Mouse (Mus musculus) urinary bladder, adult 2 months (tissue): ENCODE results near the gene Tor1aip1. TPM values are rescaled to one million over a fixed set of nuclear protein-coding genes. Genes with fewer than 3 reads are reported as not detected.
A peak's percentile ranks its signal among the peaks of the same experiment; 100 is the strongest.

ENCODE experiments used
- DNase-seq: peaks from one replicate; pipeline ENCODE4 v3.0.0; 2022; ENCODE audit warnings: low spot score
- polyA plus RNA-seq: library from polyadenylated mRNA; depleted of rRNA; stranded (reverse); fragments of >200 nt; gene quantifications from 2 replicates; pipeline ENCODE4 v1.2.3, GENCODE M21; 2012

The Tor1aip1 gene
- polyA plus RNA-seq, 1 experiment, result 24.7 TPM

DNA sequence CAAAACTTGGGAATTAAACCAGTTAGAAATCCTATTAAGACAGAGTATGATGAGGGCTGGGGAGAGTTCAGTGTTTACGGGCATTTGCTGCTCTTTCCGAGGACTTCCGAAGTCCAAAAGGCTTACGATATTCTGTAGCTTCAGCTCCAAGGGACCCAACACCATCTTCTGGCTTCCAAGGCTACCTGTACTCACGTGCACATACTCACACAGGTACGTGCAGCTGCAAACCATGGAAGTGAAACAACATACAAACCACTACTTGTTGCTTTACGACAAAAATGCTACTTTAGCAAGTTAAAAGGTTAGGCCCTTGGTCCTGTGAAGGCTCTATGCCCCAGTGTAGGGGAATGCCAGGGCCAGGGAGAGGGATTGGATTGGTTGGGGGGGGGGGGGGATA is 2.4 kb downstream of the Tor1aip1 start:
- no peak for DNase-seq

DNA sequence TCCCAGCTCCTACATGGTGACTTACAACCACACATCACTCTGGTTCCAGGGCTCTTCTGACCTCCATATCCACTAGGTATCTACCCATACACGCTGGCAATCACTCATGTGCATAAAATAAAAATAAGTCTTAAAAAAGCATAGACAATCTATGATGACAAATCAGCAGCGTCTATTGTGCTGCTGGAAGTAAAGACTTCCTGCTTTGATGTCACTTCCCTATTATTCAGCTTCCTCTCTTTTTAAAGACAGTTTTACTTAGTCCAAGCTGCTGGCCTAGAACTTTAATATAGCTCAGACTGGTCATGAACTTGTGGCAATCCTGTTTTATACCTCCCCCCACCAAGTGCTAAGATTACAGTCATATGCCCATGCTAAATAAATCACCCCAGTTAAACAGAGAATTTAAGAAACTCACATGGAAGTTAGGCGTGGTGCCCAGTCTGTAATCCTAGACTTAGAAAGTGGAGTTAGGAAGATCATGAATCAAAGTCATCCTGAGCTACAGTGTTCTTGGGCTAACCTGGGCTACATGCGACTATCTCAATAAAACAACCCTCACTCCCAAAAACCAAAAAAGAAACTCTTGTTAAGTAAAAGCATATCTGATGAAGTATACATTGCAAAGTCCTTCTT is 7.8 kb downstream of the Tor1aip1 start:
- DNase-seq, result no peak

DNA sequence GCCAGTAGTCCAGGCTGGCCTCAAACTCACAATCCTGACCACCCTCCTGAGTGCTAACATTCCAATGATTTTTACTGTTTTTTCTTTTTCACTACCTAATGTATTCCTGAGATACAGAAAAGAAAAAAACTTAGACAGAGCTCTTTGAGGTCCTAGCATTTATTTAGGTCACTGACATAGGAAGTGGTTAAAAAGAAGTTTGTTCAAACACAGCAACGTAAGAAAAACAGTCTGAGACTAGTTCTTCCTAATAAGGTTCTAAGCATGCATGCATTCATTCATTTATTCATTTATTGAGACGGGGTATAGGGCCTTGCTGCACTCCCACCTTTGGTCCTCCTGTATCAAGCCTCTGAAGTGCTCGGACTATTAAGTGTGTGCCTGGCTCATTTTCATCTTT is 8.4 kb downstream of the Tor1aip1 start:
- no peak for DNase-seq

DNA sequence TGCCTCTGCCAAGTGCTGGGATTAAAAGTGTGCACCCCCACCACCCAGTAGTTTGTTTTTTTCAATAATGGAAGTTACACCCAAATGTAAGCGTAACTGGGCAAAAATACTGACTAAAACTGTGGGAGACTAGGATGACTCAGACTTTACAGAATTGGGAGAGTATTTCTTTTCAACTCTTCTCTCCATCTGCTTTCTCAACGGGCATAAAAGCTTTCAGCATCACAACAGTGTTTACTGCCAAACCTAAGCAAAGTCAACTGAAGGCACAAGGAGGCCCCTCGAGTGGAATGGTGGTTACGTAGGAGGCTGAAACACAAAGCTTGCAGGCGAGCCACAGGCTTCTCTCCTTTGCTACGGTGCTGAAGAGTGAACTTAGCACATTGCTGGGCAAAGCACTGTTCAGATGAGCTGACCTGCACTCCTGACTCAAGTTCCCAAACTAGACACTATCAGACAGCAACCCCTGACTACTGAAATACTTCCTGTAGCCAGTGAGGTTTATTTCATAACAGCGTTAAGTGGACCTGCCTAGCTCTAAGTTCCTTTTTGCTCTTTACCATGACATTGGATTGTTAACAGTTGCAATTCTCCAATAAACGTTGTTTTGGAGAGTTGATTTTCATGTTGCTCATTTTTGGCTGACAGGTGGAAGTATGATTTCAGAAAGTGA is 11.3 kb downstream of the Tor1aip1 start:
- no peak for DNase-seq

GRCm38 (mm10) chr1:156020402-156020801 is 15.9 kb downstream of the Tor1aip1 start:
- DNase-seq, result no peak

DNA sequence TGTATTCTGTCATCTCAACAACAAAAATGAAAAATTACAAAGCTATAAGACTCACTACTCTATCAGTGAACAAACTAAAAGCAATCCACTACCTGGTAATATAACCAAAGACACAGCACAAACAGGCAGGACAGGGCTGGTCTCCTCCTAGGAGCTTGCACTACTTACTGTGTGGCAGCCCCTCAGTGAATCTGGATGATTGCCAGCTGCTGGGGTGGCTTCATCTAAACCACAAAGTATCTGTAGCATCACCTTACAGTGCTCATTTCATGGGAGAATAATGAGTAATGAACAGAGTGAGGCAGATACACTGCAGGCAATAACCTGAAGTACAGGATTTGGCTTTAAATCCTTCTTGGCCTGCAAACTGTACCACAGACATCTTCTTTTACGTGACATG is 16.5 kb downstream of the Tor1aip1 start:
- DNase-seq, result no peak

DNA sequence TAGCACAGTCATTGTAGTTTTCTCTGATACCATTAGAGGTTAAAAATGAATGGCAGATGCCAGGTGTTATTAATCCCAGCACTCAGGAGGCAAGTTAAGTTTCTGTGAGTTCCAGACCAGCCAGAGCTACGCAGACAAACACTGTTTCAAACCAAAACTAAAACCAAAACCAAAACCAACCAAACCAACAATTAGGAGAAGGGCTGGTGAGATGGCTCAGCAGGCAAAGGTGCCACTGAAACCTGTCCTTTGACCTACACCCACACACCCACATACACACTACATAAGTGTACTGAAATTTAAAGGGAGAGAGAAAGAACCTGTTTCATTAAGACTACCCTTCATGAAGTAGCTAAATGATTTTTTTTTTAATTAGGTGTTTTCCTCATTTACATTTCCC is 27.3 kb downstream of the Tor1aip1 start:
- DNase-seq, result no peak

DNA sequence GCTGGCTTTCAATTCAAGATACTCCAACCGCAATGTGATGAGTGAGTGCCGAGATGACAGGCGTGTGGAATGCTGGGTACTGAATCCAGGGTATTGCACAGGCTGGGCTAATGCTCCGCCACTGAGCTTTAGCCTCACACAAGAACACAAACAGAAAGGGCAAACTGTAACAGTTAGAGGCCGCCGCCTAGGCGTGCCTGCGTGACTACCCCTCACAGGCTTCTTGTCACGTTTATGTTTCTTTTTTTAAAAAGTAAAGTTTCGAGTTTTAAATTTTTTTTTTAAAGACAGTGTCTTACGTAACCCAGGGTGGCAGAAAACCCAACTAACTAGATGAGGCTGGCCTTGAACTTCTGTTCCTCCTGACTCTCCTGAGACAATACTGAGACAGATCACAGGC is 30.4 kb downstream of the Tor1aip1 start:
- no peak for DNase-seq

GRCm38 (mm10) chr1:156003201-156003935 is 32.9 kb downstream of the Tor1aip1 start:
- DNase-seq, result no peak

DNA sequence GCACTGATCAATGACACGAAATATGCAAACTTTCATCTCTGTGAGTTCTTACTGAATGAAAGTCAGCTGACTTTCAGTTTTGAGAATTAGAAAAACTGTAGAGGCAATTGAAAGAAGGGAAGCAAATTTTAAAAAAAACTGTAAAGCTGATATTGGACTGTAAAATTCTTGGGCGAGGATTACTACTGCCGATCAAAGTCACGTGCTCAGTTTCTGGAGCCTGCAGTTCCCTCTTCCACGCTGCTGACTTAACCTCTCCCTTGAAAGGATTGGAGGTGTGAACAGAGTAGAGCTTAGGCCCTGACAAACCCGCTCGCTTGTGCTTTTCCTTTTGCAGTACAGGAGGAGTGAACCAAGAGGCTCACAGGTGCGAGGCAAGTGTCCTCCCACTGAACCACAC is 33.9 kb downstream of the Tor1aip1 start:
- no peak for DNase-seq

- DNase-seq, result no peak
Observed at GRCm38 (mm10) chr1:155995612-155996011, 40.7 kb downstream of the Tor1aip1 start.

DNA sequence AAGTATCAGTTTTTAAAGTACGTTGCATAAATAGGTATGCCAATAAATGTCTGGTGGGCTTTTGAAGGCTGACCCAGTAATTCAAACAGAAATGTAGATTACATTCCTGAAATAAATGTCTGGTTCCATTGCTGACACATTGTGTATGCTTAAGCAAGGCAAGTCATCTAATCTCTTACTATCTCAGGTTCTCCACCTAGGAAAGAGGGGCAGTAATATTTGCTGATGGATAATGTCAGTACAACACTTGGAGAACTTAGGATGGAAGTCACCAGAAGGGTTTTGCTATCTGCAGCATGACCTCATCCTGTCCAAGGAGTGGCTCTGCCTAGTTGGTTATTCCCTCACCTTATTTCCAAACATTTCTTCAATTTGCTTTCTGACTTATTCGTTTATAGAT is 41.8 kb downstream of the Tor1aip1 start:
- no peak for DNase-seq

DNA sequence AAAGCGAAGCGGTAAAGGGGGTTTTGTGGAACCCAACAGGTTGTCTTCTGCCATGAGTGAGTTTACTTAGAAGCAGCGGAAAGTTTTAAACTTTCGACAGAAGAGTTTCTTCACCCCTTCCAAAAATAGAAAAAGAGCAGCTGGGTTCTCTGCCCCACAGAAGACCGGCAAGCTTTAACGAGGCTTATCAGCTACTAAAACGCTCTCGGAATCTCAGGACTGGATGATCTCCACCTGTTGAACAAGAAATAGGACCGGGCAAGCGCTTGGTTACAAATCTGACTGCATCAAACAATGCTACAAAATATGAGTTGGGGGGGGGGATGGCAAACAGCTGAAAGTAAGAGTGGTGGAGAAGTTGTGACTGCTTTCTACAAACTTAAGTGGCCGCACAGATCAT is 45.9 kb downstream of the Tor1aip1 start:
- DNase-seq, result no peak

GRCm38 (mm10) chr1:155989387-155989786 is 46.9 kb downstream of the Tor1aip1 start:
- no peak for DNase-seq

- DNase-seq, result no peak
Observed at GRCm38 (mm10) chr1:155987625-155988024, 48.7 kb downstream of the Tor1aip1 start.

- DNase-seq, result no peak
Observed at GRCm38 (mm10) chr1:155974931-155975330, 61.3 kb downstream of the Tor1aip1 start.

DNA sequence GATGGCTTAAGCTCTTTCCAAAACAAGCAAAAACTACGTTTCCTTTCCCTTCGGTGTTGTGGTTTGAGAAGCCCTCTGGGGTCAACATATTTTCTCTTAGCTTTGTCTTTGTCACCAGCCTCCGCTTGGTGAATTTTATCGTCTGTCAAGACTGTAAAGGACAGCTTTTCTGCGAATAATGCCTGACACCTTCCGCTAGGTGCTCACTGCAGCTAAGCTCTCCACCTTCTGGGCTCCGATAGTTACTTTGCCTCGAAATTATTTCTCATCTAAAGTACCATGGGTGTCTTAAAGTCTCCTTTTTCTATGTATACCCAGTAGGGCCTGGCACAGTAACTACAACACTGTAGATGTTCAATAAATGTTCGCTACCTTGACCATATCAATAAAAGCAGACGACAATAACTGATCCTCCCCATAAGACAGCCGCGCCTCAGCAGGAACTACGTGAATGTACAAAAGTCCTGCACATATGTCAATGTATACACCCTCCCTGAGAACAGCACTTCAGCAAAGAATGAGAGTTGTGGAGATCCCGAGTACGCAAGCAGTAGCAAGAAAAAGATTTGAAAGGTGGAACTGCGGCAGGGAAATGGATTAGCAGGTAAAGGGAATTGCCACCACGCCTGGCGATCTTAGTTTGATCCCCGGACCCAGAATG is 62.4 kb downstream of the Tor1aip1 start:
- DNase-seq, result no peak

DNA sequence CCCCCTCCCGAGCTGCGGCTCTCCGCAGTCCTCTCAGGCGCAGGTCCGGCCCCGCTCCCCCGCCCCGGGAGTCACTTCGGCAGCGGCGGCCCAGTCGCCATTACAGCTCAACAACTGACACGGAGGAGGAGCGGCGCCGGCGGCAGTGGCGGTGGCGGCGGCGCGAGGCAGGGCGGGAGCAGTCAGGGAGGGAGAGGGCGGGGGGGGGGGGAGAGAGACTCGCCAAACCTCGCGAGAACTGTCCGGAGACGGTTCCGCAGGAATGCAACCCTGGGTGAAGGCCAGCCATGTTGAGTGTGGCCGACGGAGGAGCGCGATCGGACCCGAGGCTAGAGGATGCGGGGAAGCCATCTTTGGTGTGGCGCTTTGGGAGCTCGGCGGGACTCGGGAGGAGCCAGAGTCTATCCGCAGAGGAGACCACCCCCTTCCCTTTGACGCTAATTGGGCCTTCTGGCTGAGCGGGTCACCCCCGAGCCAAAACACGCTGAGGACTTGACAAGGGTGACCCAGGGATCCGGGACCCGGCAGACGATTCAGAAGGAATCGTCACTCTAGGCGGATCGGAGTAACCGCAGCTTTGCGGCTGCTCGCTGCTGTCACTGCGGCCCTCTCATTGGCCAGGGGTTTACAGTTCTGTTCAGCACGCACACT is 63.1 kb downstream of the Tor1aip1 start, which contains the start of gene Cep350:
Gene Cep350 (minus strand): TSS at position 188 of the 651 bp plus-strand sequence.
- peak; percentile 90 for DNase-seq

GRCm38 (mm10) chr1:155972146-155973067 is 63.9 kb downstream of the Tor1aip1 start:
- DNase-seq, result no peak
